Mouse (Mus musculus) stomach, postnatal 0 days (tissue): ENCODE data around the gene Atxn1. TPM values are rescaled to one million over a fixed set of nuclear protein-coding genes. Genes with fewer than 3 reads are reported as not detected.

Experiments
- ATAC-seq: fragments of 200-750 bp; cut with Nextera tagmentation; 2 replicates; pipeline ENCODE4 v1.8.0; 2017; ENCODE audit not compliant: low FRiP score, low TSS enrichment
- DNase-seq: peaks from one replicate; pipeline ENCODE4 v3.0.0-alpha.2; 2016; ENCODE audit warnings: low spot score
- H3K27ac ChIP-seq: fragments of 300-500 bp; sonication (generic); replicated peaks from 2 replicates; pipeline ENCODE4 v1.5.1; 2014; ENCODE audit warnings: mild to moderate bottlenecking, control low read depth
- H3K27me3 ChIP-seq: fragments of 300-500 bp; sonication (generic); 2 replicates; pipeline ENCODE4 v1.6.1; 2014; ENCODE audit warnings: low read length; ENCODE audit not compliant: control insufficient read depth, insufficient read depth
- H3K36me3 ChIP-seq: fragments of 300-500 bp; sonication (generic); 2 replicates; pipeline ENCODE4 v1.6.1; 2014; ENCODE audit warnings: low read length, mixed read lengths; ENCODE audit not compliant: control insufficient read depth, insufficient read depth
- H3K4me1 ChIP-seq: fragments of 300-500 bp; sonication (generic); replicated peaks from 2 replicates; pipeline ENCODE4 v1.6.1; 2014; ENCODE audit warnings: antibody characterized with exemption; ENCODE audit not compliant: control insufficient read depth, insufficient read depth
- H3K4me2 ChIP-seq: fragments of 300-500 bp; sonication (generic); replicated peaks from 2 replicates; pipeline ENCODE4 v1.6.1; 2014; ENCODE audit warnings: low read depth, mild to moderate bottlenecking, control low read depth, moderate library complexity
- H3K4me3 ChIP-seq: fragments of 300-500 bp; sonication (generic); 2 replicates; pipeline ENCODE4 v1.5.1; 2014; ENCODE audit warnings: low read depth, low read length, control low read depth
- H3K9ac ChIP-seq: fragments of 300-500 bp; sonication (generic); 2 replicates; pipeline ENCODE4 v1.6.1; 2014; ENCODE audit warnings: mild to moderate bottlenecking, low read length, control low read depth, mixed read lengths
- H3K9me3 ChIP-seq: fragments of 300-500 bp; sonication (generic); 2 replicates; pipeline ENCODE4 v1.6.1; 2016; ENCODE audit warnings: low read length; ENCODE audit not compliant: control insufficient read depth
- CTCF ChIP-seq: IDR thresholded peaks from 2 replicates; pipeline ENCODE4 v1.5.1; 2016; ENCODE audit warnings: antibody characterized with exemption, low read depth, mild to moderate bottlenecking, moderate library complexity
- EP300 ChIP-seq: optimal IDR thresholded peaks from 2 replicates; pipeline ENCODE3; 2016; ENCODE audit warnings: antibody characterized with exemption
- WGBS: fragments of 180-500 bp; shearing (Covaris S2); extraction: QIAGEN DNeasy Blood & Tissue Kit; methylation state at CpG from one replicate; pipeline ENCODE4 v1.1.7; 2014; 5-methylcytosine and 5-hydroxymethylcytosine counted together
- polyA plus RNA-seq: library from polyadenylated mRNA; unstranded; fragments of >200 nt; fragmentation: Nextera tagmentation; extraction: Ambion mirVana; gene quantifications from 2 replicates; pipeline ENCODE4 v1.2.1, GENCODE M21; 2015

Gene Atxn1
- polyA plus RNA-seq, 1 experiment from 2014 or later, result 7.0 TPM

- no peak for DNase-seq
- Histone ChIP-seq H3K9me3 (no peaks in the 10 kb centered on the region), H3K27ac (no peak overlapping the region), H3K4me3 (no peak overlapping the region), H3K36me3 (no peaks in the 10 kb centered on the region), H3K4me2 (no peak overlapping the region), H3K4me1 (no peaks in the 10 kb centered on the region), H3K27me3 (no peaks in the 10 kb centered on the region), H3K9ac (no peak overlapping the region)
- no peak for ATAC-seq
- no peak for TF ChIP-seq EP300
- no peak for TF ChIP-seq CTCF
- WGBS, result 80% methylated on average over 5 of the region's 5 CpGs
These were observed 26.7 kb downstream of the Atxn1 start for GRCm38 (mm10) chr13:45938083-45938482.

GRCm38 (mm10) chr13:45936765-45937164, 28.0 kb downstream of the Atxn1 start:
- H3K27ac ChIP-seq, result no peak overlapping the region
- TF ChIP-seq CTCF (no peak), EP300 (no peak)
- no peaks in the 10 kb centered on the region for H3K4me1 ChIP-seq
- H3K9ac ChIP-seq, result no peak overlapping the region
- H3K4me3 ChIP-seq, result no peak overlapping the region
- no peak for ATAC-seq
- no peak for DNase-seq
- no peaks in the 10 kb centered on the region for H3K36me3 ChIP-seq
- H3K4me2 ChIP-seq, result no peak overlapping the region
- no peaks in the 10 kb centered on the region for H3K9me3 ChIP-seq
- no peaks in the 10 kb centered on the region for H3K27me3 ChIP-seq

- no peaks in the 10 kb centered on the region for H3K36me3 ChIP-seq
- no peak overlapping the region for H3K9ac ChIP-seq
- H3K27ac ChIP-seq, result no peak overlapping the region
- TF ChIP-seq EP300, result no peak
- TF ChIP-seq CTCF, result 0 out of 2 replicates have a peak, but pooled peaks have one; percentile 11
- WGBS, result 71% methylated on average over 7 of the region's 7 CpGs
- DNase-seq (no peak), ATAC-seq (no peak)
- no peaks in the 10 kb centered on the region for H3K27me3 ChIP-seq
- H3K4me3 ChIP-seq, result no peak overlapping the region
- no peaks in the 10 kb centered on the region for H3K9me3 ChIP-seq
- H3K4me2 ChIP-seq, result no peak overlapping the region
- no peaks in the 10 kb centered on the region for H3K4me1 ChIP-seq
These were observed 29.0 kb downstream of the Atxn1 start for GRCm38 (mm10) chr13:45935798-45936197.

- TF ChIP-seq CTCF (no peak), EP300 (no peak)
- no peak overlapping the region for H3K27ac ChIP-seq
- H3K4me3 ChIP-seq, result no peak overlapping the region
- H3K9ac ChIP-seq, result no peak overlapping the region
- no peaks in the 10 kb centered on the region for H3K4me1 ChIP-seq
- no peak overlapping the region for H3K4me2 ChIP-seq
- no peaks in the 10 kb centered on the region for H3K36me3 ChIP-seq
- WGBS, result 69% methylated on average over 6 of the region's 6 CpGs
- no peaks in the 10 kb centered on the region for H3K27me3 ChIP-seq
- H3K9me3 ChIP-seq, result no peaks in the 10 kb centered on the region
- DNase-seq (no peak), ATAC-seq (no peak)
These were observed 30.0 kb downstream of the Atxn1 start for GRCm38 (mm10) chr13:45934841-45935240.

- H3K9ac ChIP-seq, result no peak overlapping the region
- no peak overlapping the region for H3K27ac ChIP-seq
- no peaks in the 10 kb centered on the region for H3K4me1 ChIP-seq
- WGBS, result 69% methylated on average over 7 of the region's 7 CpGs
- no peak overlapping the region for H3K4me3 ChIP-seq
- no peak for ATAC-seq
- no peak overlapping the region for H3K4me2 ChIP-seq
- DNase-seq, result no peak
- no peaks in the 10 kb centered on the region for H3K27me3 ChIP-seq
- no peaks in the 10 kb centered on the region for H3K9me3 ChIP-seq
- no peaks in the 10 kb centered on the region for H3K36me3 ChIP-seq
- TF ChIP-seq CTCF, result no peak
- no peak for TF ChIP-seq EP300
These were observed 30.7 kb downstream of the Atxn1 start for GRCm38 (mm10) chr13:45934085-45934484.

GRCm38 (mm10) chr13:45932491-45932921, 32.3 kb downstream of the Atxn1 start:
- WGBS, result 60% methylated on average over 8 of the region's 8 CpGs
- Histone ChIP-seq H3K36me3 (no peaks in the 10 kb centered on the region), H3K4me3 (no peak overlapping the region), H3K9me3 (no peaks in the 10 kb centered on the region), H3K9ac (no peak overlapping the region), H3K27ac (no peak overlapping the region), H3K4me1 (no peaks in the 10 kb centered on the region), H3K4me2 (no peak overlapping the region), H3K27me3 (no peaks in the 10 kb centered on the region)
- DNase-seq (no peak), ATAC-seq (no peak)
- TF ChIP-seq EP300 (no peak), CTCF (no peak)
